Comparison of ENCODE assay signal across 8 mouse cellular contexts in genomic region chr3:133309954-133310808, GRCm38 (mm10). TPM values are rescaled to one million over a fixed set of nuclear protein-coding genes. Genes with fewer than 3 reads are reported as not detected.
DNase-seq lines count a peak whose midpoint lies in the region; ATAC-seq and TF ChIP-seq lines count a peak whose summit lies in the region.

TSS of gene Ppa2 (plus strand) at chr3:133310110.

- peak within 1 kb of the TSS; percentile 81 for H3K9ac ChIP-seq in kidney, embryonic 15.5 days
- peak within 1 kb of the TSS; percentile 95 for H3K9ac ChIP-seq in liver, adult 2 months (ENCODE audit: low read depth, low read length)

- no peaks in the 10 kb centered on the region for H3K27me3 ChIP-seq in heart, embryonic 10.5 days (ENCODE audit: insufficient read depth, poor library complexity, severe bottlenecking)
- H3K27me3 ChIP-seq in kidney, embryonic 15.5 days, result no peaks in the 10 kb centered on the region
- H3K27me3 ChIP-seq in liver, adult 2 months (ENCODE audit: control insufficient read depth, insufficient read depth, low read length), result no peaks in the 10 kb centered on the region
- H3K27me3 ChIP-seq in myocyte (ENCODE audit: control insufficient read depth, insufficient read depth, insufficient read length), result no peaks in the 10 kb centered on the region
- H3K27me3 ChIP-seq in splenic B cell, adult 2 months (ENCODE audit: control insufficient read depth, insufficient read depth, low read length, poor library complexity, severe bottlenecking), result no peaks in the 10 kb centered on the region

- no peaks in the 10 kb centered on the region; the same call in 1 of the 2 replicates for H3K9me3 ChIP-seq in heart, embryonic 10.5 days
- 0 out of 2 replicates have a peak, but pooled peaks cover 8% of the 10 kb centered on the region for H3K9me3 ChIP-seq in kidney, embryonic 15.5 days (replicated peaks)

- WGBS in heart, embryonic 10.5 days, result 2% methylated on average over 92 of the region's 95 CpGs
- WGBS in kidney, embryonic 15.5 days, result under 1% methylated on average over 85 of the region's 95 CpGs
- under 1% methylated on average over 87 of the region's 95 CpGs for WGBS in liver, adult 2 months

- H3K27ac ChIP-seq in bone marrow macrophage, adult 2 months (ENCODE audit: insufficient read depth, low read depth, low read length), result peak within 1 kb of the TSS; percentile 79
- peak within 1 kb of the TSS; percentile 84 for H3K27ac ChIP-seq in embryonic fibroblast, embryonic 13.5 days (ENCODE audit: insufficient read depth, low read length)
- peak within 1 kb of the TSS; percentile 98 for H3K27ac ChIP-seq in heart, embryonic 10.5 days
- peak within 1 kb of the TSS; percentile 98 for H3K27ac ChIP-seq in kidney, embryonic 15.5 days
- H3K27ac ChIP-seq in liver, adult 2 months (replicated peaks; ENCODE audit: insufficient read depth, low read depth, low read length), result peak within 1 kb of the TSS; percentile 87

- ATAC-seq in kidney, embryonic 15.5 days (replicated peaks; ENCODE audit: low FRiP score), result peak; percentile 96

- TF ChIP-seq POLR2A in bone marrow macrophage, adult 2 months (IDR thresholded peaks at IDR 0.05; ENCODE audit: borderline replicate concordance, low read depth, low read length), result no peak
- peak; percentile 90 for TF ChIP-seq POLR2A in embryonic fibroblast, embryonic 13.5 days (IDR thresholded peaks at IDR 0.05; ENCODE audit: low read depth, low read length)
- TF ChIP-seq POLR2A in liver, adult 2 months (IDR thresholded peaks at IDR 0.05; ENCODE audit: extremely low read depth, insufficient read depth, low read length), result peak; percentile 69
- TF ChIP-seq POLR2A in myocyte (IDR thresholded peaks at IDR 0.05; ENCODE audit: insufficient read length, low read depth), result peak; percentile 85

- peaks cover 6% of the 10 kb centered on the region; the same call in 1 of the 2 replicates for H3K79me2 ChIP-seq in liver, adult 2 months (ENCODE audit: control insufficient read depth, insufficient read depth, low read length)
- peaks cover 8% of the 10 kb centered on the region for H3K79me2 ChIP-seq in myocyte (ENCODE audit: control insufficient read depth, insufficient read depth)

- H3K4me2 ChIP-seq in kidney, embryonic 15.5 days, result peak within 1 kb of the TSS; percentile 59
- H3K4me2 ChIP-seq in myocyte (ENCODE audit: low read depth), result peak within 1 kb of the TSS; percentile 98

- 0 out of 2 replicates have a peak, but pooled peaks cover 2% of the 10 kb centered on the region for H3K36me3 ChIP-seq in heart, embryonic 10.5 days
- 0 out of 2 replicates have a peak, but pooled peaks cover 3% of the 10 kb centered on the region for H3K36me3 ChIP-seq in kidney, embryonic 15.5 days
- H3K36me3 ChIP-seq in liver, adult 2 months (ENCODE audit: control insufficient read depth, insufficient read depth, low read length), result no peaks in the 10 kb centered on the region
- H3K36me3 ChIP-seq in myocyte (ENCODE audit: control insufficient read depth, insufficient read depth), result no peaks in the 10 kb centered on the region
- H3K36me3 ChIP-seq in splenic B cell, adult 2 months (ENCODE audit: control insufficient read depth, insufficient read depth, low read length, poor library complexity, severe bottlenecking), result no peaks in the 10 kb centered on the region

- H3K4me3 ChIP-seq in bone marrow macrophage, adult 2 months (ENCODE audit: insufficient read depth, low read length), result peak within 1 kb of the TSS; percentile 95
- peak within 1 kb of the TSS; percentile 71 for H3K4me3 ChIP-seq in embryonic fibroblast, embryonic 13.5 days (ENCODE audit: insufficient read depth, low read length)
- H3K4me3 ChIP-seq in heart, embryonic 10.5 days, result peak within 1 kb of the TSS; percentile 83
- H3K4me3 ChIP-seq in kidney, embryonic 15.5 days (replicated peaks), result peak within 1 kb of the TSS; percentile 62
- peak within 1 kb of the TSS; percentile 85 for H3K4me3 ChIP-seq in liver, adult 2 months (ENCODE audit: insufficient read depth, low read depth, low read length)
- H3K4me3 ChIP-seq in myocyte, result peak within 1 kb of the TSS; percentile 61

- H3ac ChIP-seq in myocyte (ENCODE audit: control insufficient read depth, insufficient read length), result peak within 1 kb of the TSS; percentile 43

- 0 out of 2 replicates have a peak, but pooled peaks cover 2% of the 10 kb centered on the region for H3K4me1 ChIP-seq in bone marrow macrophage, adult 2 months (ENCODE audit: control insufficient read depth, insufficient read depth, low read length)
- no peaks in the 10 kb centered on the region for H3K4me1 ChIP-seq in embryonic fibroblast, embryonic 13.5 days (ENCODE audit: control insufficient read depth, insufficient read depth, low read length)
- H3K4me1 ChIP-seq in heart, embryonic 10.5 days, result 0 out of 2 replicates have a peak, but pooled peaks cover 3% of the 10 kb centered on the region
- H3K4me1 ChIP-seq in kidney, embryonic 15.5 days, result peaks cover 12% of the 10 kb centered on the region; the same call in 1 of the 2 replicates
- peaks cover 3% of the 10 kb centered on the region; the same call in 1 of the 2 replicates for H3K4me1 ChIP-seq in liver, adult 2 months (ENCODE audit: control insufficient read depth, insufficient read depth, low read length)

- DNase-seq in A20 (ENCODE audit: low read depth, low spot score), result peak; percentile 90
- peak; percentile 95 for DNase-seq in heart, embryonic 10.5 days (ENCODE audit: low spot score)
- peak; percentile 79 for DNase-seq in liver, adult 2 months (ENCODE audit: extremely low read depth, low read depth, low spot score)
- DNase-seq in splenic B cell, adult 2 months (ENCODE audit: low read depth, low spot score), result peak; percentile 90

- peak; percentile 70 for TF ChIP-seq CTCF in bone marrow macrophage, adult 2 months (IDR thresholded peaks at IDR 0.05; ENCODE audit: low read depth, low read length)
- peak; percentile 59 for TF ChIP-seq CTCF in embryonic fibroblast, embryonic 13.5 days (IDR thresholded peaks at IDR 0.05; ENCODE audit: borderline replicate concordance, insufficient read depth, low read length)
- peak; percentile 82 for TF ChIP-seq CTCF in liver, adult 2 months (IDR thresholded peaks at IDR 0.05; ENCODE audit: low read depth, low read length)

TF ChIP-seq in myocyte, 11 proteins besides CTCF, POLR2A, EP300 and RAD21:
- TF ChIP-seq MYOG (IDR thresholded peaks at IDR 0.05; ENCODE audit: control insufficient read depth in 1 of 3, insufficient read depth in 1 of 3, insufficient read length in 2 of 3, low read depth in 2 of 3) (peak in 1 of 3 experiments; percentile 32), POLR2AphosphoS2 (IDR thresholded peaks at IDR 0.05; ENCODE audit: insufficient read length, low read depth) (peak; percentile 83), REST (IDR thresholded peaks at IDR 0.05; ENCODE audit: insufficient read depth, insufficient read length) (no peak), MYOD1 (IDR thresholded peaks at IDR 0.05; ENCODE audit: control insufficient read depth in 1 of 3, insufficient read length in 2 of 3, low read depth in 2 of 3) (peak in 1 of 3 experiments; percentile 11)

RNA-seq across cellular contexts. Expression of gene Ppa2, which starts in this region (rescaled TPM):
- 28.4 and 34.0 TPM in 2 replicates for polyA plus RNA-seq in bone marrow macrophage, adult 2 months (2012; ENCODE audit: insufficient read depth, insufficient read length, missing spikeins)
- 34.9 and 40.2 TPM in 2 replicates for polyA plus RNA-seq in embryonic fibroblast, embryonic 13.5 days (2011; ENCODE audit: insufficient read length, low read depth, missing spikeins)
- polyA plus RNA-seq in heart, embryonic 10.5 days (2016; fragmentation: Nextera tagmentation; extraction: Ambion mirVana), result 92.8 and 98.3 TPM in 2 replicates
- polyA plus RNA-seq in kidney, embryonic 15.5 days (2015; fragmentation: Nextera tagmentation; extraction: Ambion mirVana), result 99.8 and 106 TPM in 2 replicates
- total RNA-seq in liver, adult 2 months (2014; rRNA removed), result 55.0 and 58.8 TPM in 2 replicates
- polyA plus RNA-seq in liver, adult 2 months (2012; rRNA removed), result 70.1 and 74.1 TPM in 2 replicates
- 44.3 TPM for polyA plus RNA-seq in myocyte (2012; fragmentation: generic; extraction: Trizol)

Comparison
In these comparisons a context has a peak if more than half of its experiments do, and no peak if none do; other contexts are left out.
1. Peak in every context shown above with its lines: DNase-seq, ATAC-seq, H3K4me3 ChIP-seq and H3K27ac ChIP-seq.